ENCODE assay signal across 10 mouse cellular contexts in genomic region chr7:4863041-4863440, GRCm38 (mm10). TPM values are rescaled to one million over a fixed set of nuclear protein-coding genes. Genes with fewer than 3 reads are reported as not detected.
DNase-seq lines count a peak whose midpoint lies in the region; ATAC-seq and TF ChIP-seq lines count a peak whose summit lies in the region.
"Had no signal": no experiment of that assay in that cellular context is flagged by ENCODE, and none has a peak within 500 bp of the region (broad histone marks: within the 10 kb centered on the region; RNA-seq: fewer than 3 reads in every experiment).

No protein-coding gene starts in this region.

- H3K4me2 ChIP-seq in liver, postnatal 0 days (ENCODE audit: low read depth, low read length): no peak overlapping the region
- no peak overlapping the region for H3K4me2 ChIP-seq in intestine, embryonic 16.5 days (ENCODE audit: low read depth, low read length)

- H3K9me3 ChIP-seq in liver, postnatal 0 days (ENCODE audit: low read length): no peaks in the 10 kb centered on the region
- H3K9me3 ChIP-seq in intestine, embryonic 16.5 days (ENCODE audit: control insufficient read depth, low read length): no peaks in the 10 kb centered on the region
- H3K9me3 ChIP-seq: G1E had no signal

- H3K9ac ChIP-seq in liver, postnatal 0 days (replicated peaks): no peak overlapping the region
- H3K9ac ChIP-seq in intestine, embryonic 16.5 days (ENCODE audit: low read depth, low read length): no peak overlapping the region

- TF ChIP-seq CTCF in liver, postnatal 0 days (IDR thresholded peaks at IDR 0.05; ENCODE audit: low read depth): no peak

- peaks cover 25% of the 10 kb centered on the region for H3K4me1 ChIP-seq in liver, postnatal 0 days (ENCODE audit: insufficient read depth)
- peaks cover 2% of the 10 kb centered on the region; the same call in 1 of the 2 replicates for H3K4me1 ChIP-seq in intestine, embryonic 16.5 days (ENCODE audit: control insufficient read depth, insufficient read depth, low read length)

- no peaks in the 10 kb centered on the region for H3K27me3 ChIP-seq in liver, postnatal 0 days (ENCODE audit: insufficient read depth, low read length)
- H3K27me3 ChIP-seq in intestine, embryonic 16.5 days (replicated peaks; ENCODE audit: control insufficient read depth, insufficient read depth, low read length): no peaks in the 10 kb centered on the region

- no peak for ATAC-seq in liver, postnatal 0 days
- no peak for ATAC-seq in intestine, embryonic 16.5 days

- TF ChIP-seq EP300 in liver, postnatal 0 days (IDR thresholded peaks at IDR 0.05; ENCODE audit: low read depth): no peak

- peak overlapping the region; percentile 19; the same call in 1 of the 2 replicates for H3K27ac ChIP-seq in liver, postnatal 0 days (ENCODE audit: low read depth)
- no peak overlapping the region for H3K27ac ChIP-seq in intestine, embryonic 16.5 days (ENCODE audit: low read length)

- peak; percentile 61 for DNase-seq in liver, postnatal 0 days
- DNase-seq in liver: no peak
- peak; percentile 46 to 63 for DNase-seq in cerebellum, postnatal 14 days
- DNase-seq in heart, postnatal 25 days (ENCODE audit: low spot score): peak; percentile 51
- DNase-seq in ovary, postnatal 14 days (ENCODE audit: low spot score): peak; percentile 70
- no peak for DNase-seq in thymus, postnatal 14 days
- DNase-seq in right cerebral cortex, postnatal 36 days (ENCODE audit: low spot score in 2 of 2): no peak

- intact Hi-C loops in heart, postnatal 25 days (cut with DNase I): loop anchor here (1.0 kb wide), 1 partner anchor 48 kb away; no protein-coding TSS in a partner anchor

- H3K36me3 ChIP-seq in liver, postnatal 0 days (replicated peaks; ENCODE audit: insufficient read depth, low read length): no peaks in the 10 kb centered on the region
- no peaks in the 10 kb centered on the region for H3K36me3 ChIP-seq in intestine, embryonic 16.5 days (ENCODE audit: control insufficient read depth, insufficient read depth, low read length)
- H3K36me3 ChIP-seq: G1E had no signal

- WGBS in liver, postnatal 0 days (ENCODE audit: insufficient replicate concordance): 18% methylated on average over 1 of the region's 1 CpGs
- WGBS in intestine, embryonic 16.5 days: 10% methylated on average over 1 of the region's 1 CpGs

- H3K4me3 ChIP-seq in liver, postnatal 0 days (ENCODE audit: low read depth, low read length): no peak overlapping the region
- H3K4me3 ChIP-seq in intestine, embryonic 16.5 days (ENCODE audit: low read length): no peak overlapping the region

RNA-seq across cellular contexts. Expression of gene Isoc2b, which starts 7.0 kb away (rescaled TPM):
- polyA plus RNA-seq in liver, postnatal 0 days (2015; fragmentation: Nextera tagmentation; extraction: Ambion mirVana): 8.0 and 8.3 TPM in 2 replicates
- total RNA-seq in heart, postnatal 25 days (2021): 1 to 10 TPM; 3.5 to 5.3 TPM
- 17.8 and 22.9 TPM in 2 replicates for polyA plus RNA-seq in intestine, embryonic 16.5 days (2015; fragmentation: Nextera tagmentation; extraction: Ambion mirVana)

RNA-seq across cellular contexts. Expression of gene Isoc2a, which starts 13.9 kb away (rescaled TPM):
- polyA plus RNA-seq in liver, postnatal 0 days (2015; fragmentation: Nextera tagmentation; extraction: Ambion mirVana): 2.3 and 2.4 TPM in 2 replicates
- 10 to 100 TPM; 40.5 to 44.4 TPM for total RNA-seq in heart, postnatal 25 days (2021)
- polyA plus RNA-seq in intestine, embryonic 16.5 days (2015; fragmentation: Nextera tagmentation; extraction: Ambion mirVana): 1.4 TPM in 2 replicates

RNA-seq across cellular contexts. Expression of gene Shisa7, which starts 18.5 kb away (rescaled TPM):
- polyA plus RNA-seq in liver, postnatal 0 days (2015; fragmentation: Nextera tagmentation; extraction: Ambion mirVana): not detected in 2 replicates
- total RNA-seq in heart, postnatal 25 days (2021): under 1 TPM in 1 of 2 experiments, not detected in 1; 0.08 TPM
- polyA plus RNA-seq in intestine, embryonic 16.5 days (2015; fragmentation: Nextera tagmentation; extraction: Ambion mirVana): 0.12 and 0.15 TPM in 2 replicates
- polyA plus RNA-seq: G1E had no signal

RNA-seq across cellular contexts. Expression of gene Gm36210, which starts 43.3 kb away (rescaled TPM):
- polyA plus RNA-seq in liver, postnatal 0 days (2015; fragmentation: Nextera tagmentation; extraction: Ambion mirVana): not detected in 2 replicates
- total RNA-seq in heart, postnatal 25 days (2021): not detected
- not detected in 2 replicates for polyA plus RNA-seq in intestine, embryonic 16.5 days (2015; fragmentation: Nextera tagmentation; extraction: Ambion mirVana)
- total RNA-seq: G1E; hematopoietic stem cell, adult 5-6 weeks had no signal
- polyA plus RNA-seq: G1E had no signal

RNA-seq across cellular contexts. Expression of gene Ube2s, which starts 50.7 kb away (rescaled TPM):
- 135 and 139 TPM in 2 replicates for polyA plus RNA-seq in liver, postnatal 0 days (2015; fragmentation: Nextera tagmentation; extraction: Ambion mirVana)
- total RNA-seq in heart, postnatal 25 days (2021): 10 to 100 TPM; 84.6 to 93.3 TPM
- polyA plus RNA-seq in intestine, embryonic 16.5 days (2015; fragmentation: Nextera tagmentation; extraction: Ambion mirVana): 238 and 256 TPM in 2 replicates

Comparison
In these comparisons a context has a peak if more than half of its experiments do, and no peak if none do; other contexts are left out.
1. DNase-seq: peak in liver, postnatal 0 days (single experiment), cerebellum, postnatal 14 days (2 of 2), heart, postnatal 25 days (single experiment) and ovary, postnatal 14 days (single experiment); none in liver (single experiment), thymus, postnatal 14 days (single experiment) and right cerebral cortex, postnatal 36 days (0 of 2).